Mouse (Mus musculus) kidney, adult 2 months (tissue): ENCODE measurements at regions not wholly inside any gene's neighbourhood (a gene's known extent, or its start where the extent isn't known, plus 50 kb on each side); places are given as distances from the start of the nearest gene placed in this dataset.

Experiments used
- CTCF ChIP-seq: fragments of 200-500 bp; conservative IDR thresholded peaks from 2 replicates; pipeline ENCODE4 v1.5.1; 2011; ENCODE audit warnings: low read depth, mild to moderate bottlenecking, control low read depth, low read length, moderate library complexity, mixed read lengths; ENCODE audit not compliant: insufficient read depth, insufficient read length
- POLR2A ChIP-seq: fragments of 200-500 bp; IDR thresholded peaks from one replicate; pipeline ENCODE4 v1.6.1; 2011; ENCODE audit warnings: low read depth, low read length, control low read depth

- TF ChIP-seq POLR2A (no peak), CTCF (no peak)
Observed at GRCm38 (mm10) chr6:100505506-100506247, 165.3 kb downstream of the Shq1 start.
